ENCODE assay signal across 27 mouse cellular contexts in genomic region chrX:50850428-50851184, GRCm38 (mm10). TPM values are rescaled to one million over a fixed set of nuclear protein-coding genes. Genes with fewer than 3 reads are reported as not detected.
DNase-seq lines count a peak whose midpoint lies in the region; ATAC-seq lines count a peak whose summit lies in the region.
"Had no signal": no experiment of that assay in that cellular context is flagged by ENCODE, and none has a peak within 500 bp of the region (broad histone marks: within the 10 kb centered on the region; RNA-seq: fewer than 3 reads in every experiment).

No protein-coding gene starts in this region.

- no peaks in the 10 kb centered on the region for H3K4me1 ChIP-seq in limb, embryonic 11.5 days (ENCODE audit: control insufficient read depth, insufficient read depth, low read length)
- no peaks in the 10 kb centered on the region for H3K4me1 ChIP-seq in limb, embryonic 10.5 days
- 0 out of 2 replicates have a peak, but pooled peaks cover 4% of the 10 kb centered on the region for H3K4me1 ChIP-seq in embryonic facial prominence, embryonic 10.5 days
- H3K4me1 ChIP-seq in intestine, embryonic 16.5 days (ENCODE audit: control insufficient read depth, insufficient read depth, low read length), result no peaks in the 10 kb centered on the region
- H3K4me1 ChIP-seq: forebrain, embryonic 10.5 days; forebrain, embryonic 13.5 days; heart, embryonic 10.5 days; heart, embryonic 13.5 days had no signal

- no peaks in the 10 kb centered on the region for H3K27me3 ChIP-seq in limb, embryonic 11.5 days (ENCODE audit: control insufficient read depth, insufficient read depth, low read length)
- peaks cover 15% of the 10 kb centered on the region for H3K27me3 ChIP-seq in limb, embryonic 10.5 days (ENCODE audit: low read depth, poor library complexity, severe bottlenecking)
- peaks cover 18% of the 10 kb centered on the region; the same call in 1 of the 2 replicates for H3K27me3 ChIP-seq in embryonic facial prominence, embryonic 10.5 days (replicated peaks; ENCODE audit: low read depth, poor library complexity, severe bottlenecking)
- no peaks in the 10 kb centered on the region; the same call in 1 of the 2 replicates for H3K27me3 ChIP-seq in intestine, embryonic 16.5 days (replicated peaks; ENCODE audit: control insufficient read depth, insufficient read depth, low read length)
- H3K27me3 ChIP-seq: forebrain, embryonic 13.5 days; heart, embryonic 13.5 days had no signal

- no peak for DNase-seq in limb, embryonic 11.5 days (ENCODE audit: low spot score)
- no peak for DNase-seq in limb, embryonic 10.5 days (ENCODE audit: low spot score)
- DNase-seq in embryonic facial prominence, embryonic 10.5 days (ENCODE audit: low spot score), result peak; percentile 16
- DNase-seq in yolk sac, embryonic 10.5 days (ENCODE audit: low spot score), result peak; percentile 28
- no peak for DNase-seq in thymus, postnatal 10 days (ENCODE audit: low spot score in 2 of 2)
- DNase-seq in c-Kit-positive CD71-positive TER-119-positive erythroid progenitor cells, embryonic 14.5 days (ENCODE audit: low spot score), result no peak
- DNase-seq: adrenal gland, adult 2 months; adrenal gland, postnatal 14 days; cerebellum, adult 11-12 months; cerebellum, adult 8-10 months; cerebellum, postnatal 10 days; cerebellum, postnatal 36 days; embryo, embryonic 11 days; gastrocnemius, postnatal 25 days; heart, adult 2 months; heart, postnatal 14 days; heart, postnatal 4 days had no signal

- no peak overlapping the region for H3K4me2 ChIP-seq in limb, embryonic 11.5 days (ENCODE audit: low read depth, severe bottlenecking)
- no peak overlapping the region for H3K4me2 ChIP-seq in intestine, embryonic 16.5 days (ENCODE audit: low read depth, low read length)
- H3K4me2 ChIP-seq: forebrain, embryonic 13.5 days; heart, embryonic 13.5 days; hindbrain, embryonic 14.5 days had no signal

- no peak overlapping the region for H3K9ac ChIP-seq in limb, embryonic 11.5 days (ENCODE audit: low read length)
- no peak overlapping the region for H3K9ac ChIP-seq in intestine, embryonic 16.5 days (ENCODE audit: low read depth, low read length)
- H3K9ac ChIP-seq: forebrain, embryonic 13.5 days; heart, embryonic 13.5 days; hindbrain, embryonic 14.5 days had no signal

- WGBS in limb, embryonic 11.5 days, result 70% methylated on average over 6 of the region's 6 CpGs
- 80% methylated on average over 6 of the region's 6 CpGs for WGBS in limb, embryonic 10.5 days
- 72% methylated on average over 6 of the region's 6 CpGs for WGBS in embryonic facial prominence, embryonic 10.5 days
- WGBS in intestine, embryonic 16.5 days, result 47% methylated on average over 6 of the region's 6 CpGs

- H3K27ac ChIP-seq in limb, embryonic 11.5 days (replicated peaks; ENCODE audit: low read depth, low read length), result no peak overlapping the region
- no peak overlapping the region for H3K27ac ChIP-seq in limb, embryonic 10.5 days
- H3K27ac ChIP-seq in embryonic facial prominence, embryonic 10.5 days (replicated peaks), result no peak overlapping the region
- H3K27ac ChIP-seq in intestine, embryonic 16.5 days (ENCODE audit: low read length), result no peak overlapping the region
- H3K27ac ChIP-seq: forebrain, embryonic 10.5 days; forebrain, embryonic 13.5 days; heart, adult 2 months; heart, embryonic 10.5 days; heart, embryonic 13.5 days; hindbrain, embryonic 14.5 days; hindbrain, postnatal 0 days had no signal

- H3K4me3 ChIP-seq in limb, embryonic 11.5 days (ENCODE audit: low read depth, low read length), result no peak overlapping the region
- no peak overlapping the region for H3K4me3 ChIP-seq in limb, embryonic 10.5 days
- H3K4me3 ChIP-seq in embryonic facial prominence, embryonic 10.5 days, result no peak overlapping the region
- no peak overlapping the region for H3K4me3 ChIP-seq in intestine, embryonic 16.5 days (ENCODE audit: low read length)
- H3K4me3 ChIP-seq: forebrain, embryonic 10.5 days; forebrain, embryonic 13.5 days; heart, adult 2 months; heart, embryonic 10.5 days; heart, embryonic 13.5 days had no signal

- 0 out of 2 replicates have a peak, but pooled peaks have one; percentile 47 for ATAC-seq in limb, embryonic 11.5 days (ENCODE audit: insufficient number of reproducible peaks, low FRiP score, low TSS enrichment, low read depth)
- ATAC-seq in intestine, embryonic 16.5 days, result peak; percentile 79
- ATAC-seq: CD4-positive, CD25-positive, alpha-beta regulatory T cell, adult 4 months; forebrain, embryonic 13.5 days; forebrain, embryonic 16.5 days; hindbrain, postnatal 0 days had no signal

- H3K9me3 ChIP-seq in limb, embryonic 11.5 days (ENCODE audit: control insufficient read depth, low read length), result no peaks in the 10 kb centered on the region
- no peaks in the 10 kb centered on the region for H3K9me3 ChIP-seq in limb, embryonic 10.5 days (replicated peaks)
- no peaks in the 10 kb centered on the region for H3K9me3 ChIP-seq in embryonic facial prominence, embryonic 10.5 days
- no peaks in the 10 kb centered on the region for H3K9me3 ChIP-seq in intestine, embryonic 16.5 days (ENCODE audit: control insufficient read depth, low read length)
- H3K9me3 ChIP-seq: forebrain, embryonic 10.5 days; forebrain, embryonic 13.5 days; heart, embryonic 10.5 days; heart, embryonic 13.5 days had no signal

- H3K36me3 ChIP-seq in limb, embryonic 11.5 days (ENCODE audit: control insufficient read depth, insufficient read depth, low read length), result no peaks in the 10 kb centered on the region
- no peaks in the 10 kb centered on the region for H3K36me3 ChIP-seq in limb, embryonic 10.5 days
- no peaks in the 10 kb centered on the region for H3K36me3 ChIP-seq in embryonic facial prominence, embryonic 10.5 days (replicated peaks)
- H3K36me3 ChIP-seq in intestine, embryonic 16.5 days (ENCODE audit: control insufficient read depth, insufficient read depth, low read length), result no peaks in the 10 kb centered on the region
- H3K36me3 ChIP-seq: forebrain, embryonic 10.5 days; heart, embryonic 10.5 days; heart, embryonic 13.5 days had no signal

RNA-seq across cellular contexts. Expression of gene Stk26, which starts 9.8 kb away (rescaled TPM):
- 14.1 and 14.7 TPM in 2 replicates for polyA plus RNA-seq in limb, embryonic 11.5 days (2014; fragmentation: Nextera tagmentation; extraction: Ambion mirVana)
- 11.6 and 14.7 TPM in 2 replicates for polyA plus RNA-seq in limb, embryonic 10.5 days (2016; fragmentation: Nextera tagmentation; extraction: Ambion mirVana)
- 18.9 and 19.1 TPM in 2 replicates for polyA plus RNA-seq in embryonic facial prominence, embryonic 10.5 days (2016; fragmentation: Nextera tagmentation; extraction: Ambion mirVana)
- 5.2 and 5.5 TPM in 2 replicates for polyA plus RNA-seq in intestine, embryonic 16.5 days (2015; fragmentation: Nextera tagmentation; extraction: Ambion mirVana)
- polyA plus RNA-seq: C2C12 had no signal

Comparison
In these comparisons a context has a peak if more than half of its experiments do, and no peak if none do; other contexts are left out.
1. DNase-seq: peak in embryonic facial prominence, embryonic 10.5 days (single experiment) and yolk sac, embryonic 10.5 days (single experiment); none in limb, embryonic 11.5 days (single experiment), limb, embryonic 10.5 days (single experiment), thymus, postnatal 10 days (0 of 2) and c-Kit-positive CD71-positive TER-119-positive erythroid progenitor cells, embryonic 14.5 days (single experiment).